Mouse (Mus musculus): ENCODE data around the gene Kat5. TPM values are rescaled to one million over a fixed set of nuclear protein-coding genes. Genes with fewer than 3 reads are reported as not detected.

Kat5 gene
- polyA plus RNA-seq, 1 experiment from 2014 or later = 32.2 TPM

GRCm38 (mm10) chr19:5575336-5575735 lies 34.7 kb downstream of the Kat5 start:
- no peak for ATAC-seq (replicated peaks; ENCODE audit: insufficient number of reproducible peaks, low FRiP score, low TSS enrichment, low read depth)
- Histone ChIP-seq H3K9ac (replicated peaks; ENCODE audit: low read length) (no peak overlapping the region), H3K36me3 (replicated peaks; ENCODE audit: control insufficient read depth, insufficient read depth, low read depth, low read length) (no peaks in the 10 kb centered on the region), H3K9me3 (replicated peaks; ENCODE audit: control insufficient read depth, low read length) (no peaks in the 10 kb centered on the region), H3K4me1 (ENCODE audit: control insufficient read depth, insufficient read depth, low read length) (no peaks in the 10 kb centered on the region), H3K4me2 (ENCODE audit: low read depth, low read length) (no peak overlapping the region), H3K27me3 (ENCODE audit: control insufficient read depth, insufficient read depth, low read length) (no peaks in the 10 kb centered on the region), H3K4me3 (ENCODE audit: low read depth, low read length) (no peak overlapping the region), H3K27ac (replicated peaks; ENCODE audit: low read depth, low read length) (no peak overlapping the region)
- WGBS = 82% methylated on average over 1 of the region's 1 CpGs
- no peak for DNase-seq (ENCODE audit: low spot score)

GRCm38 (mm10) chr19:5572331-5573125 lies 37.5 kb downstream of the Kat5 start:
- H3K4me1 ChIP-seq (ENCODE audit: control insufficient read depth, insufficient read depth, low read length) = no peaks in the 10 kb centered on the region; the same call in 1 of the 2 replicates
- H3K4me3 ChIP-seq (ENCODE audit: low read depth, low read length) = no peak overlapping the region
- no peaks in the 10 kb centered on the region for H3K9me3 ChIP-seq (replicated peaks; ENCODE audit: control insufficient read depth, low read length)
- no peak overlapping the region for H3K9ac ChIP-seq (replicated peaks; ENCODE audit: low read length)
- H3K36me3 ChIP-seq (replicated peaks; ENCODE audit: control insufficient read depth, insufficient read depth, low read depth, low read length) = no peaks in the 10 kb centered on the region
- no peaks in the 10 kb centered on the region for H3K27me3 ChIP-seq (ENCODE audit: control insufficient read depth, insufficient read depth, low read length)
- ATAC-seq (replicated peaks; ENCODE audit: insufficient number of reproducible peaks, low FRiP score, low TSS enrichment, low read depth) (no peak), DNase-seq (ENCODE audit: low spot score) (no peak)
- H3K27ac ChIP-seq (replicated peaks; ENCODE audit: low read depth, low read length) = no peak overlapping the region
- H3K4me2 ChIP-seq (ENCODE audit: low read depth, low read length) = no peak overlapping the region
- 85% methylated on average over 19 of the region's 19 CpGs for WGBS

GRCm38 (mm10) chr19:5571831-5572230 lies 38.2 kb downstream of the Kat5 start:
- no peaks in the 10 kb centered on the region for H3K36me3 ChIP-seq (replicated peaks; ENCODE audit: control insufficient read depth, insufficient read depth, low read depth, low read length)
- 68% methylated on average over 5 of the region's 5 CpGs for WGBS
- H3K27me3 ChIP-seq (ENCODE audit: control insufficient read depth, insufficient read depth, low read length) = no peaks in the 10 kb centered on the region; the same call in 1 of the 2 replicates
- DNase-seq (ENCODE audit: low spot score) (no peak), ATAC-seq (replicated peaks; ENCODE audit: insufficient number of reproducible peaks, low FRiP score, low TSS enrichment, low read depth) (no peak)
- no peak overlapping the region for H3K4me2 ChIP-seq (ENCODE audit: low read depth, low read length)
- H3K9ac ChIP-seq (replicated peaks; ENCODE audit: low read length) = no peak overlapping the region
- H3K27ac ChIP-seq (replicated peaks; ENCODE audit: low read depth, low read length) = no peak overlapping the region
- no peaks in the 10 kb centered on the region for H3K9me3 ChIP-seq (replicated peaks; ENCODE audit: control insufficient read depth, low read length)
- no peak overlapping the region for H3K4me3 ChIP-seq (ENCODE audit: low read depth, low read length)
- no peaks in the 10 kb centered on the region; the same call in 1 of the 2 replicates for H3K4me1 ChIP-seq (ENCODE audit: control insufficient read depth, insufficient read depth, low read length)

- H3K4me3 ChIP-seq (ENCODE audit: low read depth, low read length) = no peak overlapping the region
- no peak for DNase-seq (ENCODE audit: low spot score)
- no peak overlapping the region for H3K27ac ChIP-seq (replicated peaks; ENCODE audit: low read depth, low read length)
- no peaks in the 10 kb centered on the region for H3K9me3 ChIP-seq (replicated peaks; ENCODE audit: control insufficient read depth, low read length)
- H3K4me1 ChIP-seq (ENCODE audit: control insufficient read depth, insufficient read depth, low read length) = no peaks in the 10 kb centered on the region; the same call in 1 of the 2 replicates
- no peak for ATAC-seq (replicated peaks; ENCODE audit: insufficient number of reproducible peaks, low FRiP score, low TSS enrichment, low read depth)
- H3K36me3 ChIP-seq (replicated peaks; ENCODE audit: control insufficient read depth, insufficient read depth, low read depth, low read length) = no peaks in the 10 kb centered on the region
- 87% methylated on average over 32 of the region's 32 CpGs for WGBS
- no peak overlapping the region for H3K9ac ChIP-seq (replicated peaks; ENCODE audit: low read length)
- peaks cover 3% of the 10 kb centered on the region; the same call in 1 of the 2 replicates for H3K27me3 ChIP-seq (ENCODE audit: control insufficient read depth, insufficient read depth, low read length)
- H3K4me2 ChIP-seq (ENCODE audit: low read depth, low read length) = no peak overlapping the region
Measured at GRCm38 (mm10) chr19:5570353-5571246, 39.4 kb downstream of the Kat5 start.

- no peak overlapping the region for H3K4me3 ChIP-seq (ENCODE audit: low read depth, low read length)
- H3K27me3 ChIP-seq (ENCODE audit: control insufficient read depth, insufficient read depth, low read length) = peaks cover 3% of the 10 kb centered on the region; the same call in 1 of the 2 replicates
- no peak overlapping the region for H3K27ac ChIP-seq (replicated peaks; ENCODE audit: low read depth, low read length)
- H3K36me3 ChIP-seq (replicated peaks; ENCODE audit: control insufficient read depth, insufficient read depth, low read depth, low read length) = no peaks in the 10 kb centered on the region
- no peak overlapping the region for H3K4me2 ChIP-seq (ENCODE audit: low read depth, low read length)
- H3K9me3 ChIP-seq (replicated peaks; ENCODE audit: control insufficient read depth, low read length) = no peaks in the 10 kb centered on the region
- DNase-seq (ENCODE audit: low spot score) (no peak), ATAC-seq (replicated peaks; ENCODE audit: insufficient number of reproducible peaks, low FRiP score, low TSS enrichment, low read depth) (no peak)
- WGBS = 89% methylated on average over 10 of the region's 10 CpGs
- no peak overlapping the region for H3K9ac ChIP-seq (replicated peaks; ENCODE audit: low read length)
- H3K4me1 ChIP-seq (ENCODE audit: control insufficient read depth, insufficient read depth, low read length) = no peaks in the 10 kb centered on the region; the same call in 1 of the 2 replicates
Measured at GRCm38 (mm10) chr19:5569521-5569920, 40.5 kb downstream of the Kat5 start.

- Histone ChIP-seq H3K4me3 (ENCODE audit: low read depth, low read length) (peak overlapping the region; percentile 75), H3K27ac (replicated peaks; ENCODE audit: low read depth, low read length) (no peak overlapping the region), H3K9ac (replicated peaks; ENCODE audit: low read length) (peak overlapping the region; percentile 25), H3K9me3 (replicated peaks; ENCODE audit: control insufficient read depth, low read length) (no peaks in the 10 kb centered on the region), H3K36me3 (replicated peaks; ENCODE audit: control insufficient read depth, insufficient read depth, low read depth, low read length) (no peaks in the 10 kb centered on the region), H3K27me3 (ENCODE audit: control insufficient read depth, insufficient read depth, low read length) (peaks cover 8% of the 10 kb centered on the region), H3K4me1 (ENCODE audit: control insufficient read depth, insufficient read depth, low read length) (no peaks in the 10 kb centered on the region; the same call in 1 of the 2 replicates), H3K4me2 (ENCODE audit: low read depth, low read length) (peak overlapping the region; percentile 95)
- ATAC-seq (replicated peaks; ENCODE audit: insufficient number of reproducible peaks, low FRiP score, low TSS enrichment, low read depth) (peak; percentile 22), DNase-seq (ENCODE audit: low spot score) (peak; percentile 93)
- WGBS = 6% methylated on average over 27 of the region's 27 CpGs
Measured at GRCm38 (mm10) chr19:5568470-5569140, 41.4 kb downstream of the Kat5 start.

- peaks cover 13% of the 10 kb centered on the region for H3K27me3 ChIP-seq (ENCODE audit: control insufficient read depth, insufficient read depth, low read length)
- peak within 1 kb of the TSS; percentile 75 for H3K4me3 ChIP-seq (ENCODE audit: low read depth, low read length)
- H3K9ac ChIP-seq (replicated peaks; ENCODE audit: low read length) = peak within 1 kb of the TSS; percentile 67
- H3K9me3 ChIP-seq (replicated peaks; ENCODE audit: control insufficient read depth, low read length) = no peaks in the 10 kb centered on the region
- peak within 1 kb of the TSS; percentile 47; the same call in 1 of the 2 replicates for H3K27ac ChIP-seq (replicated peaks; ENCODE audit: low read depth, low read length)
- H3K4me1 ChIP-seq (ENCODE audit: control insufficient read depth, insufficient read depth, low read length) = no peaks in the 10 kb centered on the region; the same call in 1 of the 2 replicates
- ATAC-seq (replicated peaks; ENCODE audit: insufficient number of reproducible peaks, low FRiP score, low TSS enrichment, low read depth) (peak; percentile 77), DNase-seq (ENCODE audit: low spot score) (peak; percentile 90)
- H3K4me2 ChIP-seq (ENCODE audit: low read depth, low read length) = peak within 1 kb of the TSS; percentile 95
- WGBS = under 1% methylated on average over 89 of the region's 102 CpGs
- no peaks in the 10 kb centered on the region for H3K36me3 ChIP-seq (replicated peaks; ENCODE audit: control insufficient read depth, insufficient read depth, low read depth, low read length)
Measured at GRCm38 (mm10) chr19:5567534-5568469, 42.2 kb downstream of the Kat5 start, which contains the start of gene Ap5b1. Gene Ap5b1 (plus strand): TSS chr19:5568025.
